In the genomic region with DNA sequence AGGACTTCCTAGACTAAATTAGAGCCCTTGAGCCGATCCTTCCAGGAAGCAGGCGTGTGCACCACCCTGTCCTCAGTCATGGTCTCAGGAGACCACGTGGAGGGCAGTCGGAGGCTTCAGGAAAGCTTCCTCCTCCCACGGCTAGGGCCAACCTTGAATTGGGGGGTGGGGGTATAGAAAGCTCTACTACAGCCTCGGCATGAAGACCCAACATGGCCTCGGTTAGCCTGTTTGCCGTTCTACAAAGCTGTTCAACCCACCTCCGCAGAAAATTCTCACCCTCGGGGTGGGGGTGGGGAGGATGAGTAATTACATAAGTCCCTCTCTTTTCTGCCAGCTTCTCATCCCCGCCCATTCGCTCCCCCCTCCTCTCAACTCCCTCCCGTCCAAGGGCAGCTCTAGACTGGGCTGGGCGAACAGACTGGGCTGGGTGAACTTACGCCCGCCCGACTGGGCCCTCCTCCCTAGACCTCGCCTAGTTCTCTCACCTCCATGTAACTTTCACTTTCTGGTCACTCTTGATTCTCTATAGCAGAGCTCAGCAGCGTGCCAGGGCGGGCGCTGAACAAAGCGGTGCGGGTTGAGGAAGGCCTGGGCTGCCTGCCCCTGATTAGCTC, we compare ENCODE assay signal across 7 mouse cellular contexts. TPM values are rescaled to one million over a fixed set of nuclear protein-coding genes. Genes with fewer than 3 reads are reported as not detected.
DNase-seq lines count a peak whose midpoint lies in the region; ATAC-seq and TF ChIP-seq lines count a peak whose summit lies in the region.

No protein-coding gene starts in this region.

- no peaks in the 10 kb centered on the region for H3K36me3 ChIP-seq in hindbrain, embryonic 16.5 days (ENCODE audit: control insufficient read depth, insufficient read depth, low read length)

- no peak overlapping the region for H3K9ac ChIP-seq in hindbrain, embryonic 16.5 days (ENCODE audit: low read depth, low read length)

- no peaks in the 10 kb centered on the region for H3K27me3 ChIP-seq in hindbrain, embryonic 16.5 days (replicated peaks; ENCODE audit: control insufficient read depth, insufficient read depth, low read length)

- no peak for TF ChIP-seq POLR2A in cortical plate, adult 2 months (IDR thresholded peaks at IDR 0.05; ENCODE audit: extremely low read depth, insufficient read depth, low read length)

- H3K4me3 ChIP-seq in cortical plate, adult 2 months (ENCODE audit: insufficient read depth, low read length) = no peak overlapping the region
- H3K4me3 ChIP-seq in hindbrain, embryonic 16.5 days (ENCODE audit: low read length) = no peak overlapping the region

- peaks cover 4% of the 10 kb centered on the region for H3K4me1 ChIP-seq in cortical plate, adult 2 months (ENCODE audit: control insufficient read depth, insufficient read depth, low read length)
- peaks cover 11% of the 10 kb centered on the region for H3K4me1 ChIP-seq in hindbrain, embryonic 16.5 days (ENCODE audit: control insufficient read depth, insufficient read depth, low read depth, low read length)

- intact Hi-C loops in left cerebral cortex, postnatal 4 days (cut with DNase I) = no loop called here

- peak; percentile 84 for DNase-seq in T-cell, adult 2 months (ENCODE audit: low spot score)
- DNase-seq in gastrocnemius, adult 8-10 months (ENCODE audit: low spot score in 2 of 2) = peak; percentile 83 to 90
- DNase-seq in left cerebral cortex, postnatal 4 days = peak; percentile 42
- DNase-seq in spleen, postnatal 10 days (ENCODE audit: low spot score in 2 of 2) = peak; percentile 68 to 83

- H3K4me2 ChIP-seq in hindbrain, embryonic 16.5 days (ENCODE audit: low read length) = peak overlapping the region; percentile 35

- no peak for TF ChIP-seq CTCF in cortical plate, adult 2 months (IDR thresholded peaks at IDR 0.05; ENCODE audit: extremely low read depth, insufficient read depth, low read length)

- ATAC-seq in hindbrain, embryonic 16.5 days = peak; percentile 69
- ATAC-seq in megakaryocyte-erythroid progenitor cell, adult 5-6 weeks (replicated peaks; ENCODE audit: low FRiP score, low TSS enrichment, poor library complexity, severe bottlenecking) = peak; percentile 73

- H3K27ac ChIP-seq in cortical plate, adult 2 months (ENCODE audit: insufficient read depth, low read length) = peak overlapping the region; percentile 34; the same call in 1 of the 2 replicates
- H3K27ac ChIP-seq in hindbrain, embryonic 16.5 days (ENCODE audit: low read depth, low read length) = no peak overlapping the region; the same call in 1 of the 2 replicates

- WGBS in hindbrain, embryonic 16.5 days = 35% methylated on average over 23 of the region's 23 CpGs

- H3K9me3 ChIP-seq in hindbrain, embryonic 16.5 days (ENCODE audit: control insufficient read depth, low read length) = no peaks in the 10 kb centered on the region

RNA-seq across cellular contexts. Expression of a gene that starts 48.1 kb away (rescaled TPM):
- polyA plus RNA-seq in cortical plate, adult 2 months (2012; rRNA removed) = 35.7 and 37.1 TPM in 2 replicates
- total RNA-seq in gastrocnemius, adult 8-10 months (2022) = 10 to 100 TPM; 21.3 to 27.0 (median 22.9) TPM
- polyA plus RNA-seq in hindbrain, embryonic 16.5 days (2015; fragmentation: Nextera tagmentation; extraction: Ambion mirVana) = 49.7 and 56.6 TPM in 2 replicates
- 100 to 1,000 TPM; 124 to 127 TPM for total RNA-seq in left cerebral cortex, postnatal 4 days (2021)
- total RNA-seq in megakaryocyte-erythroid progenitor cell, adult 5-6 weeks (2014; fragmentation: Nextera tagmentation) = 0.76 and 0.94 TPM in 2 replicates
- 1.1 and 2.7 TPM in 2 replicates for total RNA-seq in megakaryocyte-erythroid progenitor cell, adult 5-6 weeks (2017)

Comparison
In these comparisons a context has a peak if more than half of its experiments do, and no peak if none do; other contexts are left out.
1. RNA of a gene that starts 48.1 kb away (total RNA-seq): 124 to 127 TPM in left cerebral cortex, postnatal 4 days and 21.3 to 27.0 TPM in gastrocnemius, adult 8-10 months; 0.76 to 2.7 TPM in megakaryocyte-erythroid progenitor cell, adult 5-6 weeks; every median in the first group is over 4 times any median in the second.
2. Peak in every context shown above with its lines, with median percentiles within 50 percentile points of each other: DNase-seq.